Mouse (Mus musculus) MEL (cell line): Measurements from ENCODE around the gene Ppp1r1b. TPM values are rescaled to one million over a fixed set of nuclear protein-coding genes. Genes with fewer than 3 reads are reported as not detected.

ENCODE experiments used
- DNase-seq: peaks from one replicate; pipeline ENCODE4 v3.0.0; 2011; ENCODE audit warnings: low read depth, low spot score
- H3K27ac ChIP-seq: 2 replicates; pipeline ENCODE4 v1.5.1; 2012; ENCODE audit warnings: low read depth, mild to moderate bottlenecking, control low read depth, low read length, moderate library complexity; ENCODE audit not compliant: control insufficient read depth
- H3K27me3 ChIP-seq, 2 experiments: fragments of 150-350 bp in 1 of 2; sonication (generic) in 1 of 2; 2 replicates each; pipeline ENCODE4 v1.6.1; 2012; ENCODE audit warnings: low read length in 2 of 2, mild to moderate bottlenecking in 2 of 2, improper control_type of control experiment in 1 of 2, moderate library complexity in 1 of 2; ENCODE audit not compliant: insufficient read depth in 2 of 2, control insufficient read depth in 1 of 2
- H3K36me3 ChIP-seq, 2 experiments: 2 replicates each; pipeline ENCODE4 v1.6.1; 2012 to 2014; ENCODE audit warnings: low read length in 2 of 2, improper control_type of control experiment in 1 of 2, inconsistent platforms in 1 of 2, mild to moderate bottlenecking in 1 of 2; ENCODE audit not compliant: insufficient read depth in 2 of 2, control insufficient read depth in 1 of 2
- H3K4me1 ChIP-seq, 2 experiments: fragments of 150-350 bp in 1 of 2; sonication (generic) in 1 of 2; 2 replicates each; pipeline ENCODE4 v1.6.1; 2012; ENCODE audit warnings: low read length in 2 of 2, improper control_type of control experiment in 1 of 2, mild to moderate bottlenecking in 1 of 2; ENCODE audit not compliant: insufficient read depth in 2 of 2, control insufficient read depth in 1 of 2
- H3K4me3 ChIP-seq, 2 experiments: fragments of 150-350 bp in 1 of 2; sonication (generic) in 1 of 2; 2 replicates each; pipeline ENCODE4 v1.5.1; 2012; ENCODE audit warnings: low read depth in 2 of 2, low read length in 2 of 2, mild to moderate bottlenecking in 2 of 2, moderate library complexity in 2 of 2, control low read depth in 1 of 2, improper control_type of control experiment in 1 of 2; ENCODE audit not compliant: control insufficient read depth in 1 of 2, insufficient read depth in 1 of 2
- H3K79me2 ChIP-seq: 2 replicates; pipeline ENCODE4 v1.6.1; 2012; ENCODE audit warnings: mild to moderate bottlenecking, low read length, moderate library complexity; ENCODE audit not compliant: control insufficient read depth, poor library complexity, insufficient read depth
- H3K9ac ChIP-seq: 2 replicates; pipeline ENCODE4 v1.6.1; 2012; ENCODE audit warnings: low read depth, mild to moderate bottlenecking, control low read depth, low read length, moderate library complexity; ENCODE audit not compliant: control insufficient read depth, poor library complexity, severe bottlenecking
- H3K9me3 ChIP-seq: fragments of 150-350 bp; sonication (generic); replicated peaks from 2 replicates; pipeline ENCODE4 v1.6.1; 2012; ENCODE audit warnings: mild to moderate bottlenecking, low read length, improper control_type of control experiment, moderate library complexity; ENCODE audit not compliant: insufficient read depth
- BHLHE40 ChIP-seq: IDR thresholded peaks from 2 replicates; pipeline ENCODE4 v1.6.1; 2012; ENCODE audit warnings: low read depth, mild to moderate bottlenecking, inconsistent platforms, low read length, improper control_type of control experiment, borderline replicate concordance
- CHD1 ChIP-seq: IDR thresholded peaks from 2 replicates; pipeline ENCODE4 v1.6.1; 2012; ENCODE audit warnings: low read depth, mild to moderate bottlenecking, inconsistent platforms, low read length, improper control_type of control experiment
- CHD2 ChIP-seq: IDR thresholded peaks from 2 replicates; pipeline ENCODE4 v1.6.1; 2011; ENCODE audit warnings: low read length, improper control_type of control experiment
- CTCF ChIP-seq, 3 experiments: IDR thresholded peaks in 2 of 3; conservative IDR thresholded peaks in 1 of 3; 2 replicates each; pipeline ENCODE4 v1.5.1; 2011 to 2012; ENCODE audit warnings: low read length in 3 of 3, low read depth in 2 of 3, mild to moderate bottlenecking in 2 of 3, improper control_type of control experiment in 1 of 3, inconsistent platforms in 1 of 3, mixed read lengths in 1 of 3, moderate library complexity in 1 of 3; ENCODE audit not compliant: control insufficient read depth in 1 of 3, insufficient read depth in 1 of 3, poor library complexity in 1 of 3, severe bottlenecking in 1 of 3
- E2F4 ChIP-seq: IDR thresholded peaks from 2 replicates; pipeline ENCODE4 v1.6.1; 2011; ENCODE audit warnings: low read depth, low read length, improper control_type of control experiment, borderline replicate concordance
- EP300 ChIP-seq, 2 experiments: IDR thresholded peaks; 2 replicates each; pipeline ENCODE4 v1.6.1; 2011; ENCODE audit warnings: improper control_type of control experiment in 2 of 2, low read length in 2 of 2, low read depth in 1 of 2, mild to moderate bottlenecking in 1 of 2
- ETS1 ChIP-seq: IDR thresholded peaks from 2 replicates; pipeline ENCODE4 v1.6.1; 2012; ENCODE audit warnings: low read depth, mild to moderate bottlenecking, inconsistent platforms, low read length, improper control_type of control experiment, moderate library complexity
- GABPA ChIP-seq: IDR thresholded peaks from 2 replicates; pipeline ENCODE4 v1.6.1; 2012; ENCODE audit warnings: low read depth, mild to moderate bottlenecking, inconsistent platforms, low read length, improper control_type of control experiment, moderate library complexity
- GATA1 ChIP-seq: IDR thresholded peaks from 2 replicates; pipeline ENCODE4 v1.6.1; 2011; ENCODE audit warnings: low read depth, low read length, improper control_type of control experiment
- HCFC1 ChIP-seq: IDR thresholded peaks from 2 replicates; pipeline ENCODE4 v1.6.1; 2012; ENCODE audit warnings: low read depth, mild to moderate bottlenecking, inconsistent platforms, low read length, improper control_type of control experiment, moderate library complexity
- MAFK ChIP-seq: IDR thresholded peaks from 2 replicates; pipeline ENCODE4 v1.6.1; 2011; ENCODE audit warnings: low read depth, mild to moderate bottlenecking, low read length, improper control_type of control experiment, borderline replicate concordance
- MAX ChIP-seq: IDR thresholded peaks from 2 replicates; pipeline ENCODE4 v1.6.1; 2011; ENCODE audit warnings: low read length, improper control_type of control experiment
- MAZ ChIP-seq: IDR thresholded peaks from 2 replicates; pipeline ENCODE4 v1.6.1; 2012; ENCODE audit warnings: low read depth, mild to moderate bottlenecking, inconsistent platforms, low read length, improper control_type of control experiment
- MEF2A ChIP-seq: IDR thresholded peaks from 2 replicates; pipeline ENCODE4 v1.6.1; 2014; ENCODE audit warnings: low read depth, mild to moderate bottlenecking, inconsistent platforms, low read length, improper control_type of control experiment; ENCODE audit not compliant: poor library complexity, insufficient replicate concordance, severe bottlenecking; ENCODE audit errors: extremely low read depth
- MYB ChIP-seq: IDR thresholded peaks from 2 replicates; pipeline ENCODE4 v1.6.1; 2011; ENCODE audit warnings: mild to moderate bottlenecking, low read depth, low read length, improper control_type of control experiment
- MYC ChIP-seq: IDR thresholded peaks from 2 replicates; pipeline ENCODE4 v1.6.1; 2011; ENCODE audit warnings: low read depth, mild to moderate bottlenecking, low read length, improper control_type of control experiment, moderate library complexity
- NELFE ChIP-seq: IDR thresholded peaks from 2 replicates; pipeline ENCODE4 v1.6.1; 2011; ENCODE audit warnings: low read depth, low read length, improper control_type of control experiment
- NRF1 ChIP-seq: IDR thresholded peaks from 2 replicates; pipeline ENCODE4 v1.6.1; 2014; ENCODE audit warnings: low read depth, mild to moderate bottlenecking, inconsistent platforms, low read length, improper control_type of control experiment, moderate library complexity; ENCODE audit not compliant: poor library complexity, insufficient read depth, severe bottlenecking
- POLR2A ChIP-seq, 2 experiments: IDR thresholded peaks; 2 replicates each; pipeline ENCODE4 v1.6.1; 2011 to 2012; ENCODE audit warnings: low read length in 2 of 2, mild to moderate bottlenecking in 2 of 2, control low read depth in 1 of 2, improper control_type of control experiment in 1 of 2, low read depth in 1 of 2, moderate library complexity in 1 of 2; ENCODE audit not compliant: control insufficient read depth in 1 of 2, insufficient read depth in 1 of 2, poor library complexity in 1 of 2
- POLR2AphosphoS2 ChIP-seq: IDR thresholded peaks from 2 replicates; pipeline ENCODE4 v1.6.1; 2011; ENCODE audit warnings: low read length, improper control_type of control experiment
- RCOR1 ChIP-seq: IDR thresholded peaks from 2 replicates; pipeline ENCODE4 v1.6.1; 2012; ENCODE audit warnings: low read depth, mild to moderate bottlenecking, inconsistent platforms, low read length, improper control_type of control experiment
- SIN3A ChIP-seq: IDR thresholded peaks from 2 replicates; pipeline ENCODE4 v1.6.1; 2012; ENCODE audit warnings: low read length, improper control_type of control experiment, inconsistent platforms
- TAL1 ChIP-seq: IDR thresholded peaks from 2 replicates; pipeline ENCODE4 v1.6.1; 2012; ENCODE audit warnings: mild to moderate bottlenecking, inconsistent platforms, low read length, moderate library complexity, mixed read lengths
- TBP ChIP-seq: IDR thresholded peaks from 2 replicates; pipeline ENCODE4 v1.8.0; 2011; ENCODE audit warnings: low read depth, low read length, improper control_type of control experiment
- TCF12 ChIP-seq: IDR thresholded peaks from 2 replicates; pipeline ENCODE4 v1.6.1; 2014; ENCODE audit warnings: low read depth, mild to moderate bottlenecking, inconsistent platforms, low read length, improper control_type of control experiment, moderate library complexity
- UBTF ChIP-seq: IDR thresholded peaks from 2 replicates; pipeline ENCODE4 v1.6.1; 2012; ENCODE audit warnings: low read depth, mild to moderate bottlenecking, inconsistent platforms, low read length, improper control_type of control experiment, moderate library complexity, borderline replicate concordance; ENCODE audit not compliant: insufficient read depth
- USF1 ChIP-seq: IDR thresholded peaks from 2 replicates; pipeline ENCODE4 v1.6.1; 2014; ENCODE audit warnings: low read depth, mild to moderate bottlenecking, inconsistent platforms, low read length, improper control_type of control experiment, moderate library complexity
- ZC3H11A ChIP-seq: IDR thresholded peaks from 2 replicates; pipeline ENCODE4 v1.6.1; 2012; ENCODE audit warnings: low read depth, mild to moderate bottlenecking, inconsistent platforms, low read length, improper control_type of control experiment
- ZKSCAN1 ChIP-seq: IDR thresholded peaks from 2 replicates; pipeline ENCODE4 v1.6.1; 2012; ENCODE audit warnings: low read depth, mild to moderate bottlenecking, inconsistent platforms, low read length, improper control_type of control experiment, moderate library complexity
- ZNF384 ChIP-seq: IDR thresholded peaks from 2 replicates; pipeline ENCODE4 v1.6.1; 2012; ENCODE audit warnings: low read depth, mild to moderate bottlenecking, inconsistent platforms, low read length, improper control_type of control experiment
- polyA plus RNA-seq, 2 experiments: library from polyadenylated mRNA; stranded (reverse) in 1 of 2; unstranded in 1 of 2; fragments of >175 nt in 1 of 2; fragments of >200 nt in 1 of 2; gene quantifications; 2 replicates each; pipeline versions ENCODE4 v1.2.1 to v1.2.4; 2012; ENCODE audit warnings: low replicate concordance in 2 of 2, low read depth in 1 of 2; ENCODE audit not compliant: insufficient read length in 2 of 2, insufficient read depth in 1 of 2, missing spikeins in 1 of 2
- total RNA-seq: library from RNA; depleted of rRNA; stranded (reverse); fragments of 300-350 nt; gene quantifications from 2 replicates; pipeline ENCODE4 v1.2.3, GENCODE M21; 2012

The Ppp1r1b gene
- total and polyA plus RNA-seq, 3 experiments: 35.2 to 114 TPM; not detected in 1

DNA sequence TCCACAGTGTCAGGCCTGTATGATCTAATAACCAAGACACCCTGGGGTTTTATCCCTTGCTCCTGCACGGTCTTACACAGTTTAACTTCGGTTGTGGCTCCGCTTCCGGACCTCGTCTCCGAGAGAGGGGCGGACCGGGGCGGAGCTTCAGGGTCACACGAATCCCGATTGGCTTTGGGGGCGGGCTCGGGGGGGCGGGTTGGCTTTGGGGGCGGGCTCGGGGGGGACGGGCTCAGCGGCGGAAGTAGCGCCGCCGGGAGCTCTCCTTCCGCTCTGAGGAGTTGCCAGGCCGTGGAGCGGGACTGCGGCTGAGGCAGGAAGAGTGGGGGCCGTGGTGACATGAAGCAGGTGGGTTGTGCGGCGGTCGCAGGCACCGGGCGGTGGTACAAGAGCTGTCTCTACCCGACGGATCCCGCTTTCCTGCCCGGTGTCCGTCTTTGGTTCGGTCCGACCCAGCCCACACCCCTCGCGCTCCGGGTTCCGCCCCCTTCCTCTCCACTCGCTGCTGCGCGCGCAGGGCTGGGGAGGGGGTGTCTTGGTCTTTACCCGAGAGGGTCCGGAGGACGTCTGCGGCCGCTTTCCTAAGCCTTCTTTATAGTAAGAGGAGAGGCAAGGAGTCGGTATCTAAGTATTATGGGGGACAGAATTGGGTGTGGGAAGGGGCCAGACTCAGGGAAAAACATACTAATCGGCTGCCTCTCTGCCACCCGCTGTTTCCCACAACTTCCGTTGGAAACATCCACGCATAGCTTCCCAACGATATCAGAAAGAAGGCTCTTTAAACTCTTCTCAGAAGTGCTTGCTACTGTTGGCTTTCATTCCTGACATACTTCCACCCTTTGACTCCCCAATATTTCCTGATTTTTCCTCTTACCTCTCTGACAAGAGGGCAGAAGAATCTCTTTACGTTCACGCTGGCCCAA, 10.2 kb downstream of the Ppp1r1b start, which contains the start of gene Stard3 (continued):
- peak; percentile 77 for TF ChIP-seq SIN3A
- no peak for TF ChIP-seq MYB
- TF ChIP-seq ZKSCAN1: no peak
- TF ChIP-seq UBTF: no peak
- TF ChIP-seq, all 39 proteins: peak for 16

DNA sequence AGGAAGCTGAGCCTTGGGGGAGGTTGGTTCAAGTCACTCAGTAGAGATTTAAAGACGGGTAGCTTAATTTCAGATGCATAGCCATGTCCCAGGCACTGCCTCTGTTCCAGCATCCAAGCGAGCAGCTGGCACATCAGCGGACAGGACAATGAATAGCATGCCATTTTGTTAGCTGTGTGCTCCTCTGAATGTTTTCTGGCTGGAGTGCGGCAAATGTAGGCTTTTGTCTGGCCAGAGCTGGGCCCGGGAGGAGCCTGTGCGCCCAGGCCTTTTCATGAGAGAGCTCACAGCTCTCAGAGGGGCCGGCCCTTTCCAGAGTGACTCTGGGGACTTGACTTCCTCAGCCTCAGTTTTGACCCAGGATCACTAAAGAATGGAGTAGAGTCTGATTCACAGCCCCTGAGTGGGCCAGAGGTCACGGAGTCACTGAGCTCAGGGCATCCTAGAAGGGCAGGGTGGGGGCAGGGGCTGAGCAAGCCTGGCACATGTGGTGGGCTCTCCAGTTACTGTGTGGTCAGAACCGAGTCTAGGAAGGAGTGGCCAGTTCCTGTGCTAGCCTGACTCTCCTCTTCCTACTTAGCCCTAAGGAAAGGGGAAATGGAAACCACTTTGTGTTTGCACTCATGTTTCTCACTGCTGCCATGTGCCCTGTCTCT, 12.8 kb downstream of the Ppp1r1b start:
- H3K9ac ChIP-seq: no peak overlapping the region

DNA sequence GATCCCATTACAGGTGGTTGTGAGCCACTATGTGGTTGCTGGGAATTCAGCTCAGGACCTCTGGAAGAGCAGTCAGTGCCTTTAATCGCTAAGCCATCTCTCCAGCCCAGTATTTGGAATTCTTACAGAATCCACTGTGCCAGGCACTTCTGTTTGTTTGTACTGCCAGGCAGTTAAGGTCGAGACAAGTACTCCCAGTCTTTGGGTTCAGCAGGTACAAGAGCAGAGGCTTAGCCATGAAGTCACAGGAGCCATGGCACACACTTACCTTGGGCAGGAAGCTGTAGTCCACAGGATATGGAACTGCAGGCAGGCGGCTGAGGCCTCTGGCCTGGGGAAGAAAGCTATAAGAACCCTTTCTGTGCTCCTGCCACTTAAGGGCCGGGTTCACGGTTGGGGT, 15.6 kb downstream of the Ppp1r1b start:
- Histone ChIP-seq H3K9ac (no peak overlapping the region), H3K9me3 (no peaks in the 10 kb centered on the region), H3K4me1 (peaks cover 0 to 8% of the 10 kb centered on the region in 2 experiments; a peak in 2 of 4 replicates), H3K27ac (no peak overlapping the region), H3K27me3 (no peaks in the 10 kb centered on the region)
- TF ChIP-seq ZNF384 (no peak), MYC (no peak), NELFE (no peak), UBTF (no peak), RCOR1 (no peak), ZKSCAN1 (no peak), SIN3A (no peak), POLR2AphosphoS2 (no peak), TCF12 (no peak), MAX (no peak), CHD1 (no peak), USF1 (no peak), NRF1 (no peak), CHD2 (no peak), MAFK (no peak), GATA1 (no peak), GABPA (no peak), POLR2A (IDR thresholded peaks at IDR 0.05; ENCODE audit: control insufficient read depth in 1 of 2, insufficient read depth in 1 of 2, low read depth in 1 of 2, low read length in 2 of 2, poor library complexity in 1 of 2) (no peak)
- TF ChIP-seq, all 39 proteins: peak for 0
- peaks cover 0 to 4% of the 10 kb centered on the region in 2 experiments; a peak in 2 of 4 replicates for H3K36me3 ChIP-seq
- no peak overlapping the region for H3K4me3 ChIP-seq
- H3K79me2 ChIP-seq: peaks cover 28% of the 10 kb centered on the region
- DNase-seq: no peak

More for the DNA sequence above, 12.8 kb downstream of the Ppp1r1b start:
- Histone ChIP-seq H3K4me3 (no peak overlapping the region), H3K27me3 (no peaks in the 10 kb centered on the region), H3K9me3 (no peaks in the 10 kb centered on the region), H3K79me2 (peaks cover 32% of the 10 kb centered on the region), H3K36me3 (peaks cover 0 to 15% of the 10 kb centered on the region in 2 experiments; a peak in 2 of 4 replicates), H3K4me1 (peaks cover 8 to 26% of the 10 kb centered on the region in 2 experiments), H3K27ac (no peak overlapping the region)
- no peak for DNase-seq
- TF ChIP-seq ZNF384 (no peak), EP300 (IDR thresholded peaks at IDR 0.05; ENCODE audit: low read depth in 1 of 2, low read length in 2 of 2) (no peak), POLR2AphosphoS2 (no peak), TBP (no peak), ZC3H11A (no peak), CTCF (IDR thresholded peaks at IDR 0.05 in 2 of 3, conservative IDR thresholded peaks at IDR 0.05 in 1 of 3; ENCODE audit: control insufficient read depth in 1 of 3, insufficient read depth in 1 of 3, low read depth in 2 of 3, low read length in 3 of 3, poor library complexity in 1 of 3, severe bottlenecking in 1 of 3) (no peak), RCOR1 (no peak), MAFK (no peak), TAL1 (no peak), E2F4 (no peak), HCFC1 (no peak), CHD2 (no peak), TCF12 (no peak), MAZ (no peak), GABPA (no peak), SIN3A (no peak), ETS1 (no peak), NELFE (no peak), BHLHE40 (no peak), MEF2A (no peak)
